Mouse (Mus musculus): ENCODE measurements around the gene Hoxd10.

Gene Hoxd10

DNA sequence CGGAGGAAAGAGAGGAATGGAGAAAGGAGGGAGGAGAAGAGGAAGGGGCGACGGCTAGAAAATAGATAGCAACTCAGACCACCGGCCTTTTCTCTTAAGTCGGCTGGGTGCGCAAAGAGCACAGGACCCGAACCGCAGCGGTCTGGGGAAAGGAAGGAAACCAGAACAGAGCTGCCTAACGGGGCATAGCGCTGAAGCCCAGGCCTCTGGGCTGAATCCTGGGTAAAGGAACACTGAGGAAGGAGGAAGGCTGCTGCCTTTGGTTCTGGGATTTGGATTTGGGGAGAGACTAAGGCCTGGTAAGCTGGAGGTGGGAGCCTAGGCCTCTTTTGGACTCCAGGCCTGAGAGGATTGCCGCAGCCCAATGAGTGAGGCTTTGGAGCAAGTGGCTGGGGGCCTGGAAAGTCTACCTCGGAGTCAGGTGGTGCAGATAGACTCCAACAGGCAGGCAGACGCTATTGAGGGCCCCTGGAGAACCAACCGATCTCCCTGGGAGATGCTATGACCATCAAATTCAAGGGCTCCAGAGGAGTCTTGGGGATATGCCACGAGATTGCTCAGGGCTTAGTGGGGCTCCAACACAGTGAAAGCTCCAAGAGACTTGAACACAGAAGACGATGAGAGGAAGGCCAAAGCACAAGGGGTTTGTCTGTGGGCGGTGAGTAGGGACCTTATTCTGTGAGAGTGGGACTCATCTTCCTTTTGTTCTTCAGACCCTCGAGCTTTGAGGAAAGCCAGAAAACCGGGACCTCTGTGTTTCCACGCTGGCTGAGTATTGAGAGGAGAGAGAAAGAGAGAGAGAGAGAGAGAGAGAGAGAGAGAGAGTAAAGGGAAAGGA is 10.9 kb upstream of the Hoxd10 start:
- no peak for DNase-seq (ENCODE audit: extremely low spot score)

DNA sequence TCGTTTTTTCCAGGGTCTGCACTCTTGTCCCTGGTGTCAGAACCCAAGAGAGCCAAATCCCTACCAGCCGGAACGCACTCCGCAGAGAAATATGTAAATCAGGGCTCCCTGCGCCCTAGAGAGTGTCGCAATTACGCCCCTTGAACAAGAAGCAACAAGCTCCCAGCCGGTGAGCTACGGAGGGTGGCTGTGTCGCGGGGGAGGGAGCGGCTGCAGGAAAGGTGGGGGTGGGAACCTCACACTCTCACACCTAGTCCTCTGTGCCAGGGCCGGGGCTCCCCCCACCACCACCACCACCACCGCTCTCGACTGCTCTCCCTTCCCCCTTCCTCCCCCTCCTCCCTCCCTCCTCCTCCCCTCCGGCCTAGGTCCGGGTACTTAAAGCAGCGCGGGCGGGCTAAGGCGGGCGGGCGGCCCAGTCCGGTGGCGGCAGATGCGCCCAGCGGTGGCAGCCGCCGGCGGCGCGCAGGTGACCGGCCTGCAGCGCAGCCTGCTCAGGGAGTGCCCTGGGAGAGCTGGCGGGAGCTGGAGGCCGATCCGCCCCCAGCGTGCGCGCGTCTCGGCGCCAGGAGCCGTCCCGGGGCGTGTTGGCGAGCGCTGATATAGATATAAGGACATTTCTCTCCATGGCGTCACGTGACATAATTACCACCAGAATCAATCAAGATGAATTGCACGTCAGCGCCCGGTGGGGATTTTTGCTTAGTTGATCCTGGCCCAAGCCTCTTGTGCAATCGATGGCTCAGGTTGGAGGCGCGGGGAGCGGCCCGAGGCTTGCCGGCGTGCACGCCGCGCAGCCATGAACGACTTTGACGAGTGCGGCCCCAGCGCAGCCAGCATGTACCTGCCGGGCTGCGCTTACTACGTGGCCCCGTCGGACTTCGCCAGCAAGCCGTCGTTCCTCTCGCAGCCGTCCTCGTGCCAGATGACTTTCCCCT is 9.9 kb upstream of the Hoxd10 start:
- no peak for DNase-seq (ENCODE audit: extremely low spot score)

DNA sequence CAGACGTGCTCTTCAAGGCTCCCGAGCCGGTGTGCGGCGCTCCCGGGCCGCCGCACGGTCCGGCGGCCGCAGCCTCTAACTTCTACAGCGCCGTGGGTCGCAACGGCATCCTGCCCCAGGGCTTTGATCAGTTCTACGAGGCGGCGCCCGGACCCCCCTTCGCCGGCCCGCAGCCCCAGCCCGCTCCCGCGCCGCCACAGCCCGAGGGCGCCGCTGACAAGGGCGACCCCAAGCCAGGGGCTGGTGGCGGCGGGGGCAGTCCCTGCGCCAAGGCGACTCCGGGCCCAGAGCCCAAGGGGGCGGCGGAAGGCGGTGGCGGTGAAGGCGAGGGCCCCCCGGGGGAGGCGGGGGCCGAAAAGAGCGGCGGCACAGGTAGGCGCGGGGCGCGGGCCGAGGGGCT is 8.9 kb upstream of the Hoxd10 start:
- DNase-seq (ENCODE audit: extremely low spot score), result no peak

DNA sequence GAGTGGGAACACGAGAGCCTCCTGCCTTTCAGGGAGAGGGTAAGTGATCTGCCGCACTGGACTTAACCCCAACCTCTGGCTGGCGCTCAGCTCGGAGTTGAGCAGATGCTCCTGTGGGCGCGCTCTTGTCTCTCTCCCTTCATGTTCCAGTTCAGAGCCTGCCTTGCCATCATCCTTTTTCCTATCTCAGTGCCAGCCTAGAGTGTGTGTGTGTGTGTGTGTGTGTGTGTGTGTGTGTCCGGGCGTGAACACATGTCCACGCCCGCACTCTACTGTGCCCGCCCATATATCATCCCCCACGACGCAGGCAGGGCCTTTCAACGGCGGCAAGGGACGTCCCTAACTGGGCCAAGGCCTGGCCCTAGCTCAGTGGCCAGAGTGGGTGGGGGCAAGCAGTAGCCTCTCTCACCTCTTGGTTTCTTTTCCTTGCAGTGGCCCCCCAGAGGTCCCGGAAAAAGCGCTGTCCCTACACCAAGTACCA is 8.2 kb upstream of the Hoxd10 start:
- no peak for DNase-seq (ENCODE audit: extremely low spot score)

DNA sequence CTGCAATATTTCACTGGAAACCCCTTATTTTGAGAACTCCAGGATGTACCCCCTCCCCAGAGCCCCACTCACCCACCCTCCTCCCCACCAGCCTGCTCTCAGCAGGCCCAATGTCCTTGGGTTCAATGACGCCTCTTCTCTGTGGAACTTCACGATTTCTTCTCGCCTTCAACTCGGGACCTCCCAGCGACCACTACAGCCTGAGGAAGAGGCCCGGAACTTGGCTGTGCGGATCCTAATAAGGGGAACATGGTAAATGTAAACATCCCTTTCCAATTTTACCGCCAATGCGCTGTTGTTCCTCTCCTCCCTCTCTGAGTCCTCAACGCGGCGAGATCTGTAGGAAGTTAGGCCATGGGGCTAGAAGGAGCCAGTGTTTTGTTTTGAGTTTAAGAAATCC is 7.6 kb upstream of the Hoxd10 start:
- no peak for DNase-seq (ENCODE audit: extremely low spot score)

DNA sequence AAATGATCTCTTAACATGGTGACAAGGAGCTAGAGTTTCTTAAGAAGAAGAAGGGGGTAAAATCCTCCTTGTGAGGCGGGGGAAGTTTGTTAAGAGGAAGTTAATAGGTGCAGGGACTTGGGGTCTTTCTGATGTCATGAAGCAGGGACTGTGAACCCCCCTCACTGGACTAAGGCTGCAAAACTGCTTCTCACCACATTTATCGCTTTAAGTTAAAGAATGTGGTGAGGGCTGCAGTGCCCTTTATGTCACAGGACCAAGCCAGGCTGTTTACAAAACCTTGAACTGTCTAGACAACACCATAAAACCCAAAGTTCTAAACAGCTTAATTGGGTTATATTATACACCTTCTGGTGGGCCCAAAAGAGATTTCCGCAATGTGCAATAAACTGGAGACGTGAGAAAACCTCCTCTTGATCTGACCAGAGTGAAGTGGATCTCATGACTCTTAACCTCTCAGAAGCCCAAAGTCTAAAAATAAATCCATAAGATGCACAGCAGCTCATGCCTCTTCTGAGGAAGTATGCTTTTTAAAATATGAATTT is 6.6 kb upstream of the Hoxd10 start:
- DNase-seq (ENCODE audit: extremely low spot score), result no peak

DNA sequence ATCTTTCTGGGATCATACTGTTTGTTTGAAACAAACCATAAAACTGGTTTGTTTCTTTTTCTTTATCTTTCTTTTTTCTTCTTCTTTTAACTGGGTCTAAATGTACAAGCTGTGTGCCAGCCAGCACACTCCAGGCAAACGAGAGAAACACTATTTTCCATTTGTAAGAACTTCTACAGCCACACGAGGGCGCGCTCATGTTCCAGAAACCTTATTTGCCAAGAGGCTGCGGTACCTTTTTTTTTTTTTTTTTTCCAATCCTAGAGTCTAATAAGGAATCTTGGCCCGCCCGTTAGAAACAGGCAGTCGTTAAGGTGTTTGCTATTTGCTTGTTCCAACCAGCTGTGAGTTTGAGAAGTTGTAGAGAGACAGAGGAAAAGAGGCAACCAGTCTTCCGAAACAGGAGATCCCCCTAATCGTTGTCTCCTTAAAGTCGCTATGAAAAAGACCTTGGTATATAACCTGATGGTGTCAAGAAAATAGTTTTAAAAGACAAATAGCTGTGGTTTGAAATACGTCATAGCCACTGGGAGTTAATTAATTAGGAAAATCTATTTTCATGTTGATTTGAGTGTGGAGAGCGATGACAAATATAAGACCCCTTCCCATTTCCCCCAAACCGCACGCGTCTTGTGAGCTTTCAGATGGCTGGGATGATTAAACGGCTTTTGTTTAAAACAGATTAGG is 5.3 kb upstream of the Hoxd10 start:
- no peak for DNase-seq (ENCODE audit: extremely low spot score)

DNA sequence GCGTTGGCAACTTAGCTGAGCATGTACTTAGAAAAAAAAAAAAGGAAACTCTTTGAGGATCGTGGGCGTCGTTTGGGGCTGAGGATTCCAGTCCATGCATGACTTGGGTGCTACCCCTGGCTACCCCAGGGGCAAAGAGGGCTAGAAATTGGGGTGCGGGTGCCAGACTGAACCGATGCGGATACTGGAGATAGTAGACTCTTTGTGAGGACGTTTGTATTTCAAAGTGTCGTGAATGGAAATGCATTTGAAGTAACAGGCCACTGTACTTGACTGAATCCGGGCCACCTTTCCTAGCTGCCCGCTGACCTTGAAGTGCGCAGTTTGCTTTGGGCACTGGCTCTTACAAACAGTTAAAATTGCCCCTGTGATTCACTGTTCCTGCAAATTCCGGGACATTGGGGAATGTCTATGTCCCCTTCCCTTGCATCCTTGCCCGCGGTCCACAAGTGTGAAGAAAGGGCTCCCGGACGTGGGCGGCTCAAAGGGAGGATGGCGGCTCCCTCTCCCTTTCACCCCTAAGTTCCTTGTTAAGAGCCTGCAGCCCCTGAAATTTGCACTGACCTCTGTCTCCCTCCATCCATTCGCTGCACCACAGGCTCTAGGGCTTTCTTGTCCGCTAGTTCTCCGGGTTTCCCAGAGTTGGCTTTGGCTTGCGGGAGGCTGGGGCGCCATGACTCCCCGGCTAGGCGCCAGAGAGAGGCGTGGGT is 4.6 kb upstream of the Hoxd10 start:
- no peak for DNase-seq (ENCODE audit: extremely low spot score)

DNA sequence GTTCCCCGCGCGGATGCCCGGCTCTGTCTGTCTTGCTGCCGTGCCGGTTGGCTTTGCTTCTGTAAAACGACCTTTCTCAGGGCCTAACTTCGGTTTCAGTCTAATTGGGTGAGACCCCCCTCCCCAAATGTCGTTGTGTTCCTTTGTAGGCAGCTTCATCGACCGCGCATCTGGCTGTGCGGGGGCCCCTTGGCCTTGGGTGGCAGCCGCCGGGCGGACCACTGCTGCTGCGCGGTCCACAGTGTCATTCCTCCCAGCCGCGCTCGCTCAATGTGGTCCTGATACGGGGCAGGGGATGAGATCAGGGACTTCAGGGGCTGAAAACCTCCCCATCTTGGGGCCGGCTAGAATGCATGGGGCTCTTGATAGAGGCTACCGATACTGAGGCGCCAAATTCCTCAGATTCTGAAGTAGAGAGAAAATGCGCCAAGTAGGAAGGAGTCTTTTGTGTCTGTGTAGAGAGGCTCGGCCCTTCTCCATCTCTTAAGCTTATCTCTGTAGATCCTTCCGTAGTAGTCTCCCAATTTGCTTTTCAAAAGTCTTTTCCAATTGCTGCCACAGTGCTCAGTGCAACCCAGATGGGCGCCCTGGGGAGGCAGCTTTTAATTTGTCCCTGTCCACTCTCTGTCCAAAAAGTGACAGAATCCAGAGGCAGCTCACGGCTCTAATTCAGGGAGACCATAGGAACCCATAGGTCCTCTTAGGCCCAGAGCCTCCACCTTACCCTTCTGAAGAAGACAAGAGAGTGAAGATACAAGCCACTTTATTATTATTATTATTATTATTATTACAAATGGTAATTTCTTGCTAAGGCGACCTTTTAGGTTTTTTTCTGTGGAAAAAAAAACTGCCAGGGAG is 3.8 kb upstream of the Hoxd10 start:
- DNase-seq (ENCODE audit: extremely low spot score), result no peak

DNA sequence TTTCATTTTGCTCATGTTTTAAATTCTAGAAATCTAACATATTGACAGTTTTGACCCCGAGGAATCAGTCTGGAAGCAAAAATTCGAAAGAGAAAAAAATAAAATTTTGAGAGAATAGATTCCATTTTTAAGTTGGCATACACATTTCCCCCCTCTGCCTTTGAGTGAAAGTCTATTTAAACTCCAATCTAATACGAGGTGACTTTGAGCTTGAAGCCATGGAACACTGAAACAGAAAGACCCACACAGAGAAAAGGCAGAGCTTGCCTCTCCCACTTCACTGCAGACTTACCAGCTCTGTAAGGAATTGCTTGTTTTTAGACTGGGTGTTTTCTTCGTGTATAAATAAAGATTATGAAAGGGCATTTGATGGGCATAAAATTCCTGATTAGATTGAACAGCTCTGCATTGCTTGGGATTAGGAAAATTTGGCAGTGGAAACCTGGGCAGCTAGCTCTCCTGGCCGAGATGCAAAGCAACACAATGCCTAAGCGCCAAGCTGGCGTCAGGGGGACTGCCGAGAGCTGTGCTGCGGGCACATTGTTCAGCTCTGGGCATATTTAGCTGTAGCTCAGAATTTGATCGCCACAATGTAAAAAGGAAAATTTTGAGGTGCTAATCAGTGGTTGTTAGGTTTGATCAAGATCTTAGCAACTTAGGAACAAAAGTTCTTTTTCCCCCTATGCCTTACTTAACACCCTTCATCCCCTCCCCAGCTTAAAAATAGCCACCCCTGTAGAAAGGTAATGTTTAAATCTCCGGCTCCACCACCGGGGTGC is 2.7 kb upstream of the Hoxd10 start:
- no peak for DNase-seq (ENCODE audit: extremely low spot score)

DNA sequence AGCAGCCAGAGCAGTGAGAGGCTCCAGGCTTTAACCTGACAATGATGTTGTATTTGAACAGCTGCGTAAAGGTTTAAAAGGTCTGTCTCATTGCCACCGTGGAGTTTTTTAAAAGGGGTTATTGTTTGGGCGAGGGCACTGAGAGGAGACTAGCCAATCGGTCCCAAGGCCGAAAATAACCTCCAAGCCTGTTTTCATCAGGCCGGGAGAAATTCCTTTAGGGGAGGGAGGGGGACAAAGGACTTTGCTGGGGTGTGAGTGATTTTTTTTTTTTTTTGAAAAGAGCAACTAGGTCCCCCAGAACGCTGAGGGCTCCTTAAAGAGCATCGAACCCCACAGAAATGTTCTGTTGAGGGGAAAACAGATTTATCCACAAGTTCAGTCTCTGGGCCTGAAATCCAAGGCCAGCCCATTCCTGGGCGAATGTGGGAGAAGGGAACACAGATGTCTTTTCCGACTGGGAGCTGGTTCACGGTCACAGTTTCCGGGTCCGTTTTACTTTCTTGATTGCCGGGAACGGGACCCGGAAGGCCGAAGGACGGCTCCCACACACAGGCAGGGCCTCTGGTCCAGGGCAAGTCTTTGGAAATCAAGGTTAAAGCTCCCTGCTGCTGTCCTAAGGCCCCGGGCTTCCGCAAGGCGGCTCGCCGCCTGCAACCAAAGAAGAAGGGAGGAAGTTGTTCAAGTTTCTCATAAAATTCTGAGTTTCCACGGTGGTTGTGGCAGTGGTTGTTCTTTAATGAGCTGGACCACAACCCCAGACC is 2.0 kb upstream of the Hoxd10 start:
- no peak for DNase-seq (ENCODE audit: extremely low spot score)

DNA sequence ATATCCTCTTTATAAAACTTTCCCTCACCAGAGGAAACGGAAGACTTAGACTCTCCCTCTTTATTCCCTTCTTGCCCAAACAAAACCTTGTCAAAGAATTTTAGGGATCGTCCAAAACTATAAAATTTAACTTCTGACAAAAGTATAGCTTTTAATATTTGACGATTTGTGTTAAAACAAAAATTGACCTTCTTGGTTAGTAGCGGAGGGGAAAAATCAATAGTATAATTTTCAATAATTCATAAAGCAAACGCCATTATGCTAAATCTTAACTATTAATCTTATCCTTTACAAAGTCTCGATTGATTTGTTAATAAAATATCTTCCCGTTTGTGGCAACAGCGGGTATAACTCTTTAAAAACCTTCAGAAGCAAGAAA is 1.4 kb upstream of the Hoxd10 start:
- DNase-seq (ENCODE audit: extremely low spot score), result no peak

DNA sequence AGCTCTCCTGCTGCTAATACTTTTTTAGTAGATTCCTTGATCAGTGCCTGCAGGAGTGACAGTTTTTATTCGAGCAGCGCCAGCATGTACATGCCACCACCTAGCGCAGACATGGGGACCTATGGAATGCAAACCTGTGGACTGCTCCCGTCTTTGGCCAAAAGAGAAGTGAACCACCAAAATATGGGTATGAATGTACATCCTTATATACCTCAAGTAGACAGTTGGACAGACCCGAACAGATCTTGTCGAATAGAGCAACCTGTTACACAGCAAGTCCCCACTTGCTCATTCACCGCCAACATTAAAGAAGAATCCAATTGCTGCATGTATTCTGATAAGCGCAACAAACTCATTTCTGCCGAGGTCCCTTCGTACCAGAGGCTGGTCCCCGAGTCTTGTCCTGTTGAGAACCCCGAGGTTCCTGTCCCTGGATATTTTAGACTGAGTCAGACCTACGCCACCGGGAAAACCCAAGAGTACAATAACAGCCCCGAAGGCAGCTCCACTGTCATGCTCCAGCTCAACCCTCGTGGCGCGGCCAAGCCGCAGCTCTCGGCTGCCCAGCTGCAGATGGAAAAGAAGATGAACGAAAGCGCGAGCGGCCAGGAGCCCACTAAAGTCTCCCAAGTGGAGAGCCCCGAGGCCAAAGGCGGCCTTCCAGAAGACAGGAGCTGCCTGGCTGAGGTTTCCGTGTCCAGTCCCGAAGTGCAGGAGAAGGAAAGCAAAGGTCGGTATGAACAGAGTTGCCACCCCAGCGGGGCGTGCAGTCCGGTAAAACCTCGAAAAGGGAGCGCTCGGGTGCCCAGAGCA is 477 bp downstream of the Hoxd10 start:
- DNase-seq (ENCODE audit: extremely low spot score), result no peak

DNA sequence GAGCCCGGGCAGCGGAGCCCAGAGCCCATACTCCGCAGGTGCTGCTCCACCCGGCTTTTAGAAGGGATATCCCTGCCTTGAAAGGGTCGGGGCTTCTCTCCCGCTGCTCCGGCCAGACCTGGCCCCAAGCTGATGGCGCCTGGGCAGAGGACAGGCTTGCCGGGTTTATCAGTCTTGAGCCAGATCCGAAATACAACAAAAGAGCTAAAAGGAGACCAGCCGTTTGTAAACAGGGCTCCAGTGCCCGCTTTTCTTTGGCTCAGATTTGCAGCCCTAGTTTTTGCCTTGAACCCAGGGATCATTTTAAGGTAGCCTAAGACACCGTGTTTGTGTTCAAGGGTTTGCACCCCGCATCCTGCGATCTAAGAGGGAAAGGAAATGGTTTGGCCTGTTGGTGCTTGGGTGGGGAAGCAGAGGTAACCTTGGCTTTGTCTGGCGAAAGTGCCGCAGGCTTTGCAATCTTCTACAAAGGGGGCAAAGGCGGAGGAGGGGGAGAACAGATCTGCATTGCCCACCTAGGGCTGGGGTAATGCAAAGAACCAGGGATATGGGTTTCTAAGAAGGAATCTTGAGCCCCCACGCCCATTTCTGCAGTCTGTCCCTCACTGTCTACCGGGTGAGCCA is 1.2 kb downstream of the Hoxd10 start:
- DNase-seq (ENCODE audit: extremely low spot score), result no peak

DNA sequence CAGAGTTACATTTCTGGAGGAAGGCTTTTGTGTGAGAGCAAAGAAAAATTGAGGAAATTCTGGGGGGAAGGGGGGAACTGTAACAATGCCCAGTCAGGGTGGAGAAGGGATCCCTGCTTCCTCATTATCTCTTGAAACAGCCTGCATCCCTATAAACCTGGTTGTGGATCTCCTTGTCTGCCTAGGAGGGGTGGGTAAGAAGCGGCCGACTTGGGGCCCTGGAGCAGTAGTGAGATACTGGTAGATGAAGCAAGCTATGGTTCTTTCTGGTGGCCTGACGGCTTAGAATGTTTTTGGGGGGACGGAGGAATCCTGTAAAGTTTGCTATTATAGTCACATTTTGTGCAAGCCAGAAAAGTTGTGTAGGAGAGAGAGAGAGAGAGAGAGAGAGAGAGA is 1.7 kb downstream of the Hoxd10 start:
- DNase-seq (ENCODE audit: extremely low spot score), result no peak

DNA sequence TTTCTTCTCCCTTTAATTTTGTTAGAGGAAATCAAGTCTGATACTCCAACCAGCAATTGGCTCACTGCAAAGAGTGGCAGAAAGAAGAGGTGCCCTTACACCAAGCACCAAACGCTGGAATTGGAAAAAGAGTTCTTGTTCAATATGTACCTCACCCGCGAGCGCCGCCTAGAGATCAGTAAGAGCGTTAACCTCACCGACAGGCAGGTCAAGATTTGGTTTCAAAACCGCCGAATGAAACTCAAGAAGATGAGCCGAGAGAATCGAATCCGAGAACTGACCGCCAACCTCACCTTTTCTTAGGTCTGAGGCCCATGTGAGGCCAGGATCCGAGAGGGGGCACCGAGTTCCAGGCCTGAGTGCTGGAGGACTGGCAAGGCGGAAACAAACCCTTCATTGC is 2.3 kb downstream of the Hoxd10 start:
- DNase-seq (ENCODE audit: extremely low spot score), result no peak

DNA sequence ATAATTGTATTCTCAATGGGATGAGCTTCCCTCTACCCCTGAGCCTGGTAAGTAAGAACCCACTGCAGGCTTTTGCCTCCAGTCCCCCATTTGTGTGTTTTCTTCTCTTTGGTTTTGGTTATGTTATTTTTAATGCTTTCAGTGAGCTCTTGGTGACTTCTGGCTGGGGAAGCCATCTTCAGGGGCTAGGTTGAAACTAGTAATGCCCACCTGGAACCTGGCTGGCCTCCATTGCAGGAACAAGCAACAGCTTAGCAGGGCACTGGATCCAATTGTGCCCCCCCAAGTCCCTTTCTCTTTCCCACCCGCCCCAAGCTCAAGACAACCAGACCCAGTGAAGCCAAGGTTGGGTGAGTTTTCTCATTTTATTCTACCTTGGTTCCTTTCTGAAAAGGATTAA is 3.7 kb downstream of the Hoxd10 start:
- no peak for DNase-seq (ENCODE audit: extremely low spot score)
